Mouse (Mus musculus) embryonic stem cell, embryonic (primary cell): ENCODE results near the gene Ncapd3.

ENCODE experiments used
- CTCF ChIA-PET, 4 experiments: fragments of 300-600 bp in 2 of 4; fragments of 350-600 bp in 2 of 4; sonication (Branson Sonifier 250); formaldehyde crosslinking; loops; one replicate each; lab custom pipeline; 2022; ENCODE audit warnings: inconsistent platforms in 2 of 4; lab: Charles Lee
- POLR2A ChIA-PET, 4 experiments: fragments of 300-600 bp in 2 of 4; fragments of 350-600 bp in 2 of 4; sonication (Branson Sonifier 250); formaldehyde crosslinking; loops; one replicate each; lab custom pipeline; 2022; ENCODE audit warnings: antibody characterized with exemption in 4 of 4, inconsistent platforms in 1 of 4; lab: Charles Lee

Ncapd3 gene

GRCm38 (mm10) chr9:27098557-27098956 lies 68.6 kb downstream of the Ncapd3 start:
- CTCF ChIA-PET, result interaction anchor here in 1 of 4 experiments (1.2 to 1.3 kb wide), 3 partner anchors 8 to 227 kb away, joined by 3 to 5 read pairs (median 3); no protein-coding TSS in a partner anchor

DNA sequence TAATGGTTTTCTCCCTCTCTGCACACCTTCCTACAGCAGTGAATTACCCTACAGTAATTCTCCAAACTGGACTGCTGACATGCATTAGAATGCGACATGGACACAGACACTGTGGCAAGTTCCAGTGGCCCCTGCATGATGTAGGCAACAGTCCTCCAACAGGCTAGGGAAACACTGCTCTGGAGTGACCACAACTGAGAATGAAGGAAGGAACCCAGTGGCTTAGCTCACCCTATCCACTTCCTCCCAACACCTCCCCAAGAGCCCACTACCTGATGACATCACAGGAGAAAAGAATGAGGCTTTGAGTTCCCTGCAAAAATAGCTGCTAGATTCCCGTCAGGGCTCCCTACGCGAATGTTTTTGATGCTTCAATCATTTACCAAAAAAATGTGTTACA lies 69.5 kb downstream of the Ncapd3 start:
- CTCF ChIA-PET, result interaction anchor here in 1 of 4 experiments (0.7 to 1.3 kb wide), 3 partner anchors 25 to 226 kb away, joined by 3 read pairs; no protein-coding TSS in a partner anchor
- POLR2A ChIA-PET, result interaction anchor here in 1 of 4 experiments (1.2 to 1.6 kb wide), 2 partner anchors 10 to 20 kb away, joined by 3 to 6 read pairs; no protein-coding TSS in a partner anchor

More at GRCm38 (mm10) chr9:27098557-27098956, 68.6 kb downstream of the Ncapd3 start:
- POLR2A ChIA-PET, result interaction anchor here in 3 of 4 experiments (0.7 to 1.6 kb wide), 10 partner anchors 14 to 94 kb away, joined by 3 to 6 read pairs (median 3); no protein-coding TSS in a partner anchor

DNA sequence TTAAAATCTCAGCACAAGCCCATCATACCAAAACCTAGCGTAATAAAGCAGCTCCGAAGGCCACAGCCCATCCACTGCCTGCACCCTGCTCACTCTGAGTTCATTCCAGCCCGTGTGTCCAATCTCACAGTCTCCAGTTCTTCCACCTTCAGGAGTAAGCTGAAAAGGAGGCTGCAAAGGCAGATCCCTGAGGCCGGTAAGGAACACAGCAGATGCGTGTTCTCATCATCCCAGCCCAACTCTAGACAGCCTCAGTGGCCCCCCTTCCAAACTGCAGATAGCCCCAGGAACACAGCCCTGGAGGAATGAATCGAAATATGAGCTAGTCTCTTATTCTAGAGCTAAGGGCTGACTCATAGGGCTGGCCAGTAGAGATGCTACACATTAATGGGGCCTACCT lies 71.5 kb downstream of the Ncapd3 start:
- ChIA-PET CTCF (no interaction called here), POLR2A (interaction anchor here in 1 of 4 experiments (0.8 to 1.3 kb wide), 2 partner anchors 20 kb away, joined by 3 read pairs; no protein-coding TSS in a partner anchor)

DNA sequence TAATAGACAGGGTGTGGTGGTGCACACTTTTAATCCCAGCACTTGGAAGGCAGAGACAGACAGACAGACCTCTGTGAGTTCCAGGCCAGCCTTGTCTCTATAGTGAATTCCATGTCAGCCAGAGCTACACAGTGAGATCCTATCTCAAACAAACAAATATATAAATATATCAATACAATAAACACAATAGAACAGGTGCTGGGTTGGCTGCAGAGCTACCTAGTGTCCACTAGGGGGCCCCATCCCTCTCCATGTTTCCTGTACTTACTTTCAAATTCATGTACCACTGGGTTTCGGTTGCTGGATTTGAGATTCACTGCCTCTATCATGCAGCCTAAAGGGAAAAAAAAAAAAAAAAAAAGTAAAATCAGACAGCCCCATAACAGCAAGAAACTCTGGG lies 76.1 kb downstream of the Ncapd3 start:
- ChIA-PET POLR2A (interaction anchor here in 3 of 4 experiments (0.7 to 4.9 kb wide), 17 partner anchors 12 to 1476 kb away, joined by 3 to 21 read pairs (median 4); no protein-coding TSS in a partner anchor), CTCF (interaction anchor here (0.5 to 4.2 kb wide), 40 partner anchors 8 to 1451 kb away, joined by 3 to 34 read pairs (median 5); no protein-coding TSS in a partner anchor)

DNA sequence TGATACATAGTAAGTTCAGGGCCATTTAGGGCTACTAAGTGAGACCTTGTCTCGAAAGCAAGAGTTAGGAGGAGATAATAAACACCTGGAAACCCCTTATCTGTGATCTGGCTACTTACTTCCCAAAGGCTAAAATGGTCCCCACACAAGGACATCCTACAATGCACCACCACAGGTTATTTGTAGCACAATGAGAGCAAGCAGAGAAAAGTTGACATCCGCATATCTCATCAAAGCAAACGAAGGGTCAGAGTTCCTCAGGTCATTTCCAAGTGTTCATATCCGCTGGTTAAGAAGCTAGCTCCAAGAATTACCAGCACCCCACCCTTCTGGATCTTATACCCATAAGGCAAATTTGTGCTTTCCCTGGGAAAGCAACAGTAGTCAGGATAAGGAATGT lies 78.5 kb downstream of the Ncapd3 start:
- ChIA-PET POLR2A (interaction anchor here in 1 of 4 experiments (4.9 kb wide), 1 partner anchor 13 kb away, joined by 21 read pairs; no protein-coding TSS in a partner anchor), CTCF (no interaction called here)

DNA sequence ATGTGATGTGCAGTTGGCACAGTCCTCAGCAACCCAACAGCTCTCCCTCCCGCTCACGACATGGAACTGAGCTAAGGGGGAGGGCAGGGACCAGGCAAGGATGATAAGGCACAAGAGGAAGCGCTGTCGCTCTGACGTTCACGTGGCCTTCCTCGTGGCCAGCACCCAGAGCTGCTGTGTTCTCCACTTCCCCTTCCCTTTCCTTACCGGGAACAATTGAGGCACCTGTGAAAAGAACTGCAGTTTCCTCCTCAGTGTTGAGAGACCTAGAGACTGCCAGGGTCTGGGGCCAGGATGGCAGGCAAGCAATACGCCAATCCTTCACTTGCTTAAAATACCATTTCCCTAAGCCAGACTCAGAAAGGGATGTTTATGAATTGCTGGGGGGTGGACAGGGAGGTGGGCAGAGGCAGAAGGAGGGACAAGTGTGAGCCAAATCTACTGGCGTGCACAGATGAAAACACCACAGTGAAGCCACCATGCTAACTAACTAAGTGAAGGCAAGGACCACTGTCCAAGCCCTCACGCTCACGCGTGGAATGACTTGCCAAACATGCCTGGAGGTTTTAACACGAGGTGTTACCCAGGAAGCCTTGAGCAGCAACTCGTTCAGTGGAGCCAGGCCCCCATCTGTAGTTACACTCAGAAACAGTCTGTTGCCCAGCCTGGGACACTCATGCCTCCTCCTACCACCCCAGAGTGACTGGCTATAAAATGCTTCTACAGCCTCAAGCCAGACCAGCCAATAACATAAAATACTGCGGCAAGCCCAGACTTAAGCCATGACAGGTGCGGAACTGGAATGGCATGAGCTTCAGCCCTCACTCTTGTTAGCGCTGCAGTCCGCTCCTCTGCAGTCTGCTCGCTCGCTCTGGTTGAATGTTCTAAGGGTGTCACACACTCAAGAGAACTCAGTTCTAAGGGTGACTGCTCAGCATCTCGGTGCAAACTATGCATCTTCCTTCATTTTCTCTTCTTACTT lies 79.8 kb downstream of the Ncapd3 start:
- POLR2A ChIA-PET, result interaction anchor here in 3 of 4 experiments (0.6 to 1.4 kb wide), 7 partner anchors 9 to 35 kb away, joined by 3 to 5 read pairs (median 3); no protein-coding TSS in a partner anchor
- CTCF ChIA-PET, result interaction anchor here in 2 of 4 experiments (1.0 to 1.7 kb wide), 2 partner anchors 66 to 68 kb away, joined by 4 to 9 read pairs; no protein-coding TSS in a partner anchor

GRCm38 (mm10) chr9:27110681-27111080 lies 80.7 kb downstream of the Ncapd3 start:
- ChIA-PET POLR2A (interaction anchor here in 3 of 4 experiments (0.6 to 1.7 kb wide), 6 partner anchors 10 to 184 kb away, joined by 3 to 7 read pairs (median 4); no protein-coding TSS in a partner anchor), CTCF (interaction anchor here in 1 of 4 experiments (1.7 kb wide), 1 partner anchor 65 kb away, joined by 9 read pairs; no protein-coding TSS in a partner anchor)

DNA sequence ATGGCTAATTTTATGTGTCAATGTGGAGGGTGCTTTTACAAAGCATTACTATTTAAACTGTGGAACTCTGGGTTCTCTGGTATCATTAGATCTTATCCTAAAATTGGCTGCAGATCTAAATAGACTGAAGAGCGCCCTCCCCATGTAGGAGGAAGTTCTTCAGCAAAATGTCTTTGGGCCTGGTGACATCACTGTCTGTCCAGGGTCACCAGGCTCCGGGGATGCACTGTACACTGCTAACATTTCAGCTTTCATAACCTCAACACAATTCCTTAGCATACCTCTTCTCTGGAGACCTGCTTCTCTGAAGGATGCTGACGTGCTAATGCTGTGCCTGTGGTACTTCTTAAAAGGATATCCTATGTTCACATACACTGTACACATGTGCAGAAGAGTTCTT lies 81.8 kb downstream of the Ncapd3 start:
- CTCF ChIA-PET, result no interaction called here
- POLR2A ChIA-PET, result interaction anchor here in 2 of 4 experiments (0.6 to 1.7 kb wide), 7 partner anchors 9 to 237 kb away, joined by 3 to 7 read pairs (median 4); no protein-coding TSS in a partner anchor

DNA sequence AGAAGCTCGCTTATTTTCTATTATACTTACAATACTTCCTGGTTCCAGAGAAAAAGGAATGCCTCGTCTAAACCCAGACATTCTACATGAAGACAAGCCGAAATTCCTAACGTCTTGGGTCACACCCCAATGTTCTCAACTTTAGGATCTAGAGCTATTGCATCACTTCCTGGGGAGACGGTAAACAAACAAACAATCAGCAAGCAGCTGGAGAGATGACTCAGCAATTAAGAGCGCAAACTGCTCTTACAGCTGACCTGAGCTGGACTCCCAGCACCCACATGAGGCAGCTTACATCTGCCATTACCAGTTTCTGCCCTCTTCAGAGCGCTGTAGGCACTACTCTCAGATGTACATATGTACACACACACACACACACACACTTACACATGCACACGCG lies 91.3 kb downstream of the Ncapd3 start:
- POLR2A ChIA-PET, result interaction anchor here in 2 of 4 experiments (0.6 to 3.3 kb wide), 28 partner anchors 9 to 842 kb away, joined by 3 to 21 read pairs (median 4); partner anchors contain the start of gene Jam3 (in 2 of the 2)
- CTCF ChIA-PET, result interaction anchor here in 3 of 4 experiments (0.6 to 2.5 kb wide), 9 partner anchors 12 to 681 kb away, joined by 3 to 9 read pairs (median 3); no protein-coding TSS in a partner anchor

- POLR2A ChIA-PET, result interaction anchor here in 3 of 4 experiments (0.7 to 3.3 kb wide), 11 partner anchors 10 to 237 kb away, joined by 3 to 21 read pairs (median 4); partner anchors contain the start of gene Jam3 (in 2 of the 3)
- CTCF ChIA-PET, result interaction anchor here in 1 of 4 experiments (2.5 kb wide), 1 partner anchor 16 kb away, joined by 9 read pairs; no protein-coding TSS in a partner anchor
These were observed 92.1 kb downstream of the Ncapd3 start for GRCm38 (mm10) chr9:27122076-27122475.

DNA sequence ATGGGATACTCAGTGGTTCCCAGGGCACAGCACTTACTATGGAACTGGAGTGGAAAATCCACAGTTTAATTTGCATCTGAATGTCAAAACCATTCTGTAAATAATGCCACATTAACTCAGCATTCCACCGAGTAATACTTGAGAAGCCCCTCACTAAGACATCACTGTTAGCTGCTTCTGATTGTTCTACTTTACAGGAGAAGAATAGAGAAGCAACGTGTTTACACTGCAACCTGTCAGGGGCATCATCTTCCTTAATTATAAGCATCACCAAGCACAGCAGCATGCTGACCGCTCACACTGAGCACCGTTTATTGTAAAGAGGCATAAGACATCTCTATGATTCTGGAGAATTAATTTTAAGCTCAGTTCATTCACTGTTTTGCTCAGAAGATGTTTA lies 93.0 kb downstream of the Ncapd3 start:
- CTCF ChIA-PET, result interaction anchor here in 2 of 4 experiments (0.5 to 2.5 kb wide), 3 partner anchors 17 to 70 kb away, joined by 3 to 9 read pairs (median 3); no protein-coding TSS in a partner anchor
- POLR2A ChIA-PET, result interaction anchor here in 2 of 4 experiments (0.9 to 3.3 kb wide), 11 partner anchors 9 to 98 kb away, joined by 3 to 21 read pairs (median 4); partner anchors contain the start of gene Jam3 (in 1 of the 2)

DNA sequence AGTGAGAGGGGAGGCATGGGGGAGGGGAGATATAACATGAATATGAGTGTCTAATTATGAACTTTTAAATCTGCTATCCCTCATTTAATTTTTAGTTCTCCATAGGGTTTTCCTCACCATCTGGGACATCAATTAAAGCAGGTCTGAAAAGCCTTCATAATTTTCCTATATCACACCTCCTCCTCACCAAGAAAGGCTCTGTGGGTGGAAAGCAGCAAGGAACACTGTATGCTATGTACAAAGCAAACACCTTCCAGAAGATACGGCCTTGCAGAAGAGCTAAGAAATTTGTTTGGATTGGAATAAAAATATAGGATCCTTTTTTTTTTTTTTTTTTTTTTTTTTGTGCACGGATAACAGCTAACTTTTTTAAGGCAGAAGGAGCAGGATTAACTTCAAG lies 94.0 kb downstream of the Ncapd3 start:
- CTCF ChIA-PET, result interaction anchor here in 2 of 4 experiments (0.7 to 0.9 kb wide), 2 partner anchors 25 to 61 kb away, joined by 3 read pairs; no protein-coding TSS in a partner anchor
- POLR2A ChIA-PET, result interaction anchor here in 2 of 4 experiments (0.6 to 1.9 kb wide), 3 partner anchors 8 to 98 kb away, joined by 3 to 4 read pairs (median 3); no protein-coding TSS in a partner anchor

DNA sequence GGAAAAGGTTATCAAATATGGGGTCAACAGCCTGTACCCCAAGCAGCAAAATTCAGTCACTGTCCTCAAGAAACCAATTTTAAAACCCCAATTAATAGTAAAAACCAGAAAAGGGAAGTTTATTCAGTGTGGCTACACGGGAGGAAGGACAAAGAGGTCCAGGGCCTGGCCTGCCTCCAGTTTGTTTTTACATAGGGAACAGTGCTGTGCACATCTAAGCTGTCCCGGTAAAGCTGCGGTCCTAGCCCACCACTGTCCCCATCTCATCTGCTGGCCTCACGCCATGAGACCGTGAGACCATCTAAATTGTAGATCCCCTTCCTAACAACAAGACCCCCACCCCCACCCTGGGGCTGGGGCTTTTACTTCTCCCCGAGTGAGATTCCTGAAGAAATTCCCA lies 95.5 kb downstream of the Ncapd3 start:
- POLR2A ChIA-PET, result interaction anchor here in 1 of 4 experiments (1.4 kb wide), 1 partner anchor 12 kb away, joined by 6 read pairs; no protein-coding TSS in a partner anchor
- CTCF ChIA-PET, result interaction anchor here in 1 of 4 experiments (1.3 kb wide), 1 partner anchor 20 kb away, joined by 3 read pairs; no protein-coding TSS in a partner anchor

GRCm38 (mm10) chr9:27126543-27126942 lies 96.6 kb downstream of the Ncapd3 start:
- CTCF ChIA-PET, result interaction anchor here in 1 of 4 experiments (1.3 kb wide), 1 partner anchor 21 kb away, joined by 3 read pairs; no protein-coding TSS in a partner anchor
- POLR2A ChIA-PET, result interaction anchor here in 2 of 4 experiments (1.0 to 1.4 kb wide), 3 partner anchors 13 to 28 kb away, joined by 3 to 6 read pairs (median 3); partner anchors contain the start of gene Jam3 (in 1 of the 2)

GRCm38 (mm10) chr9:27128629-27129028 lies 98.7 kb downstream of the Ncapd3 start:
- ChIA-PET POLR2A (interaction anchor here in 2 of 4 experiments (0.6 to 1.2 kb wide), 4 partner anchors 9 to 26 kb away, joined by 3 read pairs; partner anchors contain the start of gene Jam3 (in 1 of the 2)), CTCF (interaction anchor here in 1 of 4 experiments (0.6 to 1.0 kb wide), 2 partner anchors 10 to 54 kb away, joined by 3 read pairs; no protein-coding TSS in a partner anchor)

DNA sequence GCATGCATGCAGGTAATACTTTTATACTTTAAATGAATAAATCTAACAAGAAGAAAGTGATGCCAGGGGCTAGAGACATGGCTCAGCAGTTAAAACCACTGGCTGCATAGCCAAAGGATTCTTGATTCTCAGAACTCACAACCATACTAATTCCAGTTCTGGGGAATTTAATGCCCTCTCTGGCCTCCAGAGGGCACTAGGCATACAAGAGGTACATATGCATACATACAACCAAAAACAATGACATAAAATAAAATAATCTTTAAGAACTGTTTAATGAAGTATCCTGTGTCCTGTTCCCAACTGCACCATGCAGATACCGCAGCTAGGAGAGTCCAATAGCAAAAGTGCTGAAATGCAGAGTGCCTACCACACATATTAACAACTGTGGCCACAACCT lies 104.4 kb downstream of the Ncapd3 start:
- CTCF ChIA-PET, result interaction anchor here in 3 of 4 experiments (0.7 to 2.3 kb wide), 5 partner anchors 10 to 191 kb away, joined by 3 to 10 read pairs (median 3); no protein-coding TSS in a partner anchor

DNA sequence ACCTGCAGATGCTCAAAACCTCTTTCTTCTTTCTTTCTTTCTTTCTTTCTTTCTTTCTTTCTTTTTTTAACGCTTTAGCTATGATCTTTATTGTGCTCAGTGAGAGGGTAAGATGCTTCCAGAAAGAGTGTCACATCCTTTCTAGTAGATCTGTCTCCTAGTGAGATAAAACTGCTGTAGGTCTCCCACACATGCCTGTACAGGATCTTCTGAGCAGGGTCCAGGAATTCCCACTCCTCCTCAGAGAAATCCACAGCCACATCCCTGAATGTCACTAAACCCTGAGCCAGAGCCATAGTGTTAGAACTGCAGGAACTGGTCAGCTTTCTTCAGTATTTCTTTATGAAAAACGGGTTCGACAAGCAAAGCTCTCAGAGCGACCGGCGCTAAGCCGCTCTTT lies 105.4 kb downstream of the Ncapd3 start:
- CTCF ChIA-PET, result interaction anchor here in 3 of 4 experiments (1.3 to 2.3 kb wide), 3 partner anchors 30 to 41 kb away, joined by 3 to 10 read pairs (median 8); no protein-coding TSS in a partner anchor
- POLR2A ChIA-PET, result no interaction called here

More for the DNA sequence above, 104.4 kb downstream of the Ncapd3 start:
- POLR2A ChIA-PET, result no interaction called here
